Comparison of ENCODE assay signal across 27 mouse cellular contexts in genomic region chr5:77080761-77081160, GRCm38 (mm10). TPM values are rescaled to one million over a fixed set of nuclear protein-coding genes. Genes with fewer than 3 reads are reported as not detected.
DNase-seq lines count a peak whose midpoint lies in the region; ATAC-seq lines count a peak whose summit lies in the region.
"Had no signal": no experiment of that assay in that cellular context is flagged by ENCODE, and none has a peak within 500 bp of the region (broad histone marks: within the 10 kb centered on the region; RNA-seq: fewer than 3 reads in every experiment).

No protein-coding gene starts in this region.

- H3K27ac ChIP-seq in limb, embryonic 15.5 days, result peak overlapping the region; percentile 78
- H3K27ac ChIP-seq: forebrain, embryonic 10.5 days; hindbrain, embryonic 13.5 days had no signal

- no peaks in the 10 kb centered on the region for H3K27me3 ChIP-seq in limb, embryonic 15.5 days
- H3K27me3 ChIP-seq: heart, embryonic 12.5 days; hindbrain, embryonic 13.5 days; Patski had no signal

- H3K4me2 ChIP-seq in limb, embryonic 15.5 days, result no peak overlapping the region
- H3K4me2 ChIP-seq: heart, embryonic 12.5 days; hindbrain, embryonic 13.5 days; liver, embryonic 11.5 days had no signal

- H3K4me3 ChIP-seq in limb, embryonic 15.5 days, result no peak overlapping the region
- H3K4me3 ChIP-seq: forebrain, embryonic 10.5 days; heart, embryonic 12.5 days; hindbrain, embryonic 13.5 days; megakaryocyte, embryonic 14.5 days; myocyte had no signal

- 29% methylated on average over 4 of the region's 4 CpGs for WGBS in limb, embryonic 15.5 days

- no peaks in the 10 kb centered on the region for H3K9me3 ChIP-seq in limb, embryonic 15.5 days
- H3K9me3 ChIP-seq: heart, embryonic 12.5 days; hindbrain, embryonic 13.5 days had no signal

- no peaks in the 10 kb centered on the region for H3K36me3 ChIP-seq in limb, embryonic 15.5 days
- H3K36me3 ChIP-seq: forebrain, embryonic 10.5 days; hindbrain, embryonic 13.5 days had no signal

- no peak overlapping the region for H3K9ac ChIP-seq in limb, embryonic 15.5 days
- H3K9ac ChIP-seq: forebrain, postnatal 0 days; heart, embryonic 12.5 days; hindbrain, embryonic 13.5 days had no signal

- DNase-seq in ovary, adult 18-20 months (ENCODE audit: low spot score), result peak; percentile 9
- DNase-seq in ovary, postnatal 10 days (ENCODE audit: low spot score), result no peak
- peak; percentile 56 for DNase-seq in adipocyte (ENCODE audit: low spot score)
- DNase-seq in gastrocnemius, adult 18-20 months (ENCODE audit: low spot score), result peak; percentile 53
- no peak for DNase-seq in left cerebral cortex, adult 8-10 months (ENCODE audit: low spot score in 2 of 2)
- DNase-seq: adrenal gland, postnatal 36 days; cerebellum, adult 18-20 months; cerebellum, postnatal 36 days; forebrain, postnatal 0 days; kidney, adult 2 months; kidney, postnatal 10 days; layer of hippocampus, postnatal 36 days; lung, adult 18-20 months; lung, postnatal 14 days; midbrain, embryonic 14.5 days; right cerebral cortex, postnatal 14 days; thymus, postnatal 4 days had no signal

- peak; percentile 91 for ATAC-seq in limb, embryonic 15.5 days (ENCODE audit: insufficient number of reproducible peaks, low FRiP score, low TSS enrichment, low read depth)
- no peak for ATAC-seq in monocyte, adult 5-6 weeks (replicated peaks; ENCODE audit: insufficient number of reproducible peaks, low FRiP score, low TSS enrichment, poor library complexity, severe bottlenecking)
- ATAC-seq: forebrain, postnatal 0 days; inflammation-experienced regulatory T-cells, adult 6 months; Patski had no signal

- peaks cover 7% of the 10 kb centered on the region; the same call in 1 of the 2 replicates for H3K4me1 ChIP-seq in limb, embryonic 15.5 days
- H3K4me1 ChIP-seq: forebrain, embryonic 10.5 days; heart, embryonic 12.5 days; hindbrain, embryonic 13.5 days had no signal

RNA-seq across cellular contexts. Expression of gene Hopx, which starts 34.2 kb away (rescaled TPM):
- total RNA-seq in gastrocnemius, adult 18-20 months (2021), result 1 to 10 TPM; 2.6 to 3.3 TPM
- 5.5 and 6.0 TPM in 2 replicates for polyA plus RNA-seq in limb, embryonic 15.5 days (2015; fragmentation: Nextera tagmentation; extraction: Ambion mirVana)
- total RNA-seq in monocyte, adult 5-6 weeks (2017), result 29.6 to 53.4 TPM (median 30.5 TPM) in 3 replicates
- total RNA-seq in left cerebral cortex, adult 8-10 months (2022), result 10 to 100 TPM; 25.4 to 28.4 (median 26.1) TPM
- polyA plus RNA-seq: Patski had no signal

Comparison
In these comparisons a context has a peak if more than half of its experiments do, and no peak if none do; other contexts are left out.
1. DNase-seq: peak in ovary, adult 18-20 months (single experiment), adipocyte (single experiment) and gastrocnemius, adult 18-20 months (single experiment); none in ovary, postnatal 10 days (single experiment) and left cerebral cortex, adult 8-10 months (0 of 2).